Mouse (Mus musculus) erythroblast, embryonic 14.5 days (primary cell): ENCODE measurements at regions not wholly inside any gene's neighbourhood (a gene's known extent, or its start where the extent isn't known, plus 50 kb on each side); places are given as distances from the start of the nearest gene placed in this dataset.

Source experiments
- GATA1 ChIP-seq: IDR thresholded peaks from 2 replicates; pipeline ENCODE4 v1.6.1; 2012; ENCODE audit warnings: low read length, inconsistent platforms, mixed read lengths
- TAL1 ChIP-seq: IDR thresholded peaks from 3 replicates; pipeline ENCODE4 v1.6.1; 2012; ENCODE audit warnings: low read length, inconsistent platforms, mixed read lengths

GRCm38 (mm10) chr3:9357639-9358038 lies 252.2 kb downstream of the Zfp704 start:
- no peak for TF ChIP-seq TAL1
- TF ChIP-seq GATA1, result no peak
